Mouse (Mus musculus) hindbrain, postnatal 0 days (tissue): Measurements from ENCODE around the gene Pidd1. TPM values are rescaled to one million over a fixed set of nuclear protein-coding genes. Genes with fewer than 3 reads are reported as not detected.

Source experiments
- ATAC-seq: fragments of 200-750 bp; cut with Nextera tagmentation; 2 replicates; pipeline ENCODE4 v1.8.0; 2017; ENCODE audit warnings: mild to moderate bottlenecking, moderate TSS enrichment, moderate library complexity
- DNase-seq: peaks from one replicate; pipeline ENCODE4 v3.0.0-alpha.2; 2015; ENCODE audit warnings: low spot score
- H3K27ac ChIP-seq: fragments of 300-500 bp; sonication (generic); 2 replicates; pipeline ENCODE4 v1.5.1; 2014; ENCODE audit warnings: mild to moderate bottlenecking
- H3K27me3 ChIP-seq: fragments of 300-500 bp; sonication (generic); 2 replicates; pipeline ENCODE4 v1.6.1; 2014; ENCODE audit warnings: low read length, mixed read lengths; ENCODE audit not compliant: insufficient read depth
- H3K36me3 ChIP-seq: fragments of 300-500 bp; sonication (generic); 2 replicates; pipeline ENCODE4 v1.6.1; 2014; ENCODE audit warnings: low read length, mixed read lengths; ENCODE audit not compliant: insufficient read depth
- H3K4me1 ChIP-seq: fragments of 300-500 bp; sonication (generic); 2 replicates; pipeline ENCODE4 v1.6.1; 2014; ENCODE audit warnings: antibody characterized with exemption, low read length, mixed read lengths; ENCODE audit not compliant: insufficient read depth
- H3K4me2 ChIP-seq: fragments of 300-500 bp; sonication (generic); 2 replicates; pipeline ENCODE4 v1.6.1; 2014; ENCODE audit warnings: low read depth, mild to moderate bottlenecking, low read length, moderate library complexity, mixed read lengths
- H3K4me3 ChIP-seq: fragments of 300-500 bp; sonication (generic); 2 replicates; pipeline ENCODE4 v1.5.1; 2014; ENCODE audit warnings: low read length
- H3K9ac ChIP-seq: fragments of 300-500 bp; sonication (generic); replicated peaks from 2 replicates; pipeline ENCODE4 v1.6.1; 2014; ENCODE audit warnings: mild to moderate bottlenecking, low read length, moderate library complexity, mixed read lengths
- H3K9me3 ChIP-seq: fragments of 300-500 bp; sonication (generic); 2 replicates; pipeline ENCODE4 v1.6.1; 2016; ENCODE audit warnings: low read length, mixed read lengths
- CTCF ChIP-seq: IDR thresholded peaks from 2 replicates; pipeline ENCODE4 v1.5.1; 2016; ENCODE audit warnings: antibody characterized with exemption, control low read depth, low read depth
- WGBS: fragments of 180-500 bp; shearing (Covaris S2); extraction: QIAGEN DNeasy Blood & Tissue Kit; methylation state at CpG from one replicate; pipeline ENCODE4 v1.1.7; 2014; 5-methylcytosine and 5-hydroxymethylcytosine counted together
- polyA plus RNA-seq: library from polyadenylated mRNA; unstranded; fragments of >200 nt; fragmentation: Nextera tagmentation; extraction: Ambion mirVana; gene quantifications from 2 replicates; pipeline ENCODE4 v1.2.1, GENCODE M21; 2015
- total RNA-seq: library from RNA; depleted of rRNA; stranded (reverse); fragments of >200 nt; gene quantifications from 2 replicates; pipeline ENCODE4 v1.2.3, GENCODE M21; 2014

Pidd1 gene
- total and polyA plus RNA-seq, 2 experiments from 2014 or later, result 2.5 to 4.6 TPM

GRCm38 (mm10) chr7:141460001-141460390 is 16.2 kb upstream of the Pidd1 start:
- DNase-seq, result no peak
- no peak for TF ChIP-seq CTCF
- no peak overlapping the region for H3K4me3 ChIP-seq
- no peak overlapping the region for H3K4me2 ChIP-seq
- H3K27me3 ChIP-seq, result peaks cover 22% of the 10 kb centered on the region
- H3K36me3 ChIP-seq, result 0 out of 2 replicates have a peak, but pooled peaks cover 4% of the 10 kb centered on the region
- 0 out of 2 replicates have a peak, but pooled peaks cover 8% of the 10 kb centered on the region for H3K4me1 ChIP-seq
- WGBS, result 78% methylated on average over 5 of the region's 5 CpGs
- no peak overlapping the region for H3K27ac ChIP-seq
- no peak overlapping the region for H3K9ac ChIP-seq
- H3K9me3 ChIP-seq, result no peaks in the 10 kb centered on the region
- no peak for ATAC-seq

DNA sequence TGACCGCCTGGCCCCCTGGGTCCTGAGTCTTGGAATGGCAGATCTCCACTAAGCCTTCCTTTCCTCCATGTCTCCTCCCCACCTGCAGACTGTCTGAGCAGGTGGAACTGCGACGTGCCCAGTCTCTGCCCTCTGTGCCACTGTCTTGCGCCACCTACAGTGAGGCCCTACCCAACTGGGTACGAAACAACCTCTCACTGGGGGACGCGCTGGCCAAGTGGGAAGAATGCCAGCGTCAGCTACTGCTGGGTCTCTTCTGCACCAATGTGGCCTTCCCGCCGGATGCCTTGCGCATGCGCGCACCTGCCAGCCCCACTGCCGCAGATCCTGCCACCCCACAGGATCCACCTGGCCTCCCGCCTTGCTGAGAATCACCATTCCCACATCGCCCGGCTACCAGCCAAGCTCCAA is 15.5 kb upstream of the Pidd1 start:
- Histone ChIP-seq H3K27me3 (peaks cover 21% of the 10 kb centered on the region), H3K9me3 (no peaks in the 10 kb centered on the region), H3K36me3 (0 out of 2 replicates have a peak, but pooled peaks cover 4% of the 10 kb centered on the region), H3K9ac (no peak overlapping the region), H3K4me1 (0 out of 2 replicates have a peak, but pooled peaks cover 8% of the 10 kb centered on the region), H3K4me2 (no peak overlapping the region), H3K4me3 (no peak overlapping the region), H3K27ac (no peak overlapping the region)
- 89% methylated on average over 17 of the region's 17 CpGs for WGBS
- TF ChIP-seq CTCF, result no peak
- DNase-seq (no peak), ATAC-seq (no peak)

DNA sequence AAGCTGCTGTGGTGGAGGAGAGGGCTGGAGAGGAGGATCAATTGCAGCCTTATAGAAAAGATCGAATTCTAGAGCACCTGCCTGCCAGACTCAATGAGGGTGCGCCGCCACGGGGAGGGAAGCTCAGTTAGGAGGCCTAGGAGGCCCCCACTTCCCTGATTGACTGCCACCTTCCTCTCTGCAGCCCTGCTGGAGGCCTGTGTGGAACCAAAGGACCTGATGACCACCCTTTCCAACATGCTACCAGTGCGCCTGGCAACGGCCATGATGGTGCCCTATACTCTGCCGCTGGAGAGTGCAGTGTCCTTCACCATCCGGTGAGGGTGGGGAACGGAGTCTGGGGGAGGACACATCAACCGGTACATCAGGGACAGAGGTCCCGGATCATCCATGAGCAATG is 14.8 kb upstream of the Pidd1 start:
- no peak for ATAC-seq
- WGBS, result 94% methylated on average over 11 of the region's 11 CpGs
- H3K9me3 ChIP-seq, result no peaks in the 10 kb centered on the region
- TF ChIP-seq CTCF, result no peak
- no peak overlapping the region for H3K27ac ChIP-seq
- DNase-seq, result no peak
- H3K36me3 ChIP-seq, result 0 out of 2 replicates have a peak, but pooled peaks cover 4% of the 10 kb centered on the region
- H3K9ac ChIP-seq, result no peak overlapping the region
- H3K27me3 ChIP-seq, result peaks cover 16% of the 10 kb centered on the region
- no peak overlapping the region for H3K4me2 ChIP-seq
- H3K4me3 ChIP-seq, result no peak overlapping the region
- 0 out of 2 replicates have a peak, but pooled peaks cover 8% of the 10 kb centered on the region for H3K4me1 ChIP-seq

- no peak for DNase-seq
These were observed 14.3 kb upstream of the Pidd1 start for GRCm38 (mm10) chr7:141457986-141458660.

DNA sequence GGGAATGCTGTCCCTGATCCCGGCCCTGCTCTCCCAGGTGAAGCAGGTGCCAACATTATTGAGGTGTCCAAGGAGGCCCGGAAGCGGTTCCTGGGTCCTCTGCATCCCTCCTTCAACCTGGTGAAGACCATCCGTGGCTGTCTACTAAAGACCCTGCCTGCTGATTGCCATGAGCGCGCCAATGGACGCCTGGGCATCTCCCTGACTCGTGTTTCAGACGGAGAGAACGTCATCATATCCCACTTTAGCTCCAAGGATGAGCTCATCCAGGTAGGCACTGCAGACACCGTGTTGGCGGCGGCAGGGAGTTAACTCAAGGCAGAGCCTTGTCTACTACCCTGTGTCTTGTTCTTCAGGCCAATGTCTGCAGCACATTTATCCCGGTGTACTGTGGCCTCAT is 13.4 kb upstream of the Pidd1 start:
- H3K4me1 ChIP-seq, result 0 out of 2 replicates have a peak, but pooled peaks cover 8% of the 10 kb centered on the region
- no peak for TF ChIP-seq CTCF
- no peaks in the 10 kb centered on the region for H3K9me3 ChIP-seq
- no peak overlapping the region for H3K4me3 ChIP-seq
- H3K27ac ChIP-seq, result no peak overlapping the region
- peaks cover 10% of the 10 kb centered on the region for H3K27me3 ChIP-seq
- no peak overlapping the region for H3K9ac ChIP-seq
- DNase-seq, result no peak
- ATAC-seq, result no peak
- H3K4me2 ChIP-seq, result no peak overlapping the region
- WGBS, result 93% methylated on average over 14 of the region's 14 CpGs
- peaks cover 5% of the 10 kb centered on the region; the same call in 1 of the 2 replicates for H3K36me3 ChIP-seq

More at GRCm38 (mm10) chr7:141457986-141458660, 14.3 kb upstream of the Pidd1 start:
- no peak overlapping the region for H3K4me2 ChIP-seq
- no peaks in the 10 kb centered on the region for H3K9me3 ChIP-seq
- H3K27ac ChIP-seq, result no peak overlapping the region
- ATAC-seq, result no peak
- H3K9ac ChIP-seq, result no peak overlapping the region
- H3K36me3 ChIP-seq, result 0 out of 2 replicates have a peak, but pooled peaks cover 4% of the 10 kb centered on the region
- H3K4me3 ChIP-seq, result no peak overlapping the region
- TF ChIP-seq CTCF, result peak; percentile 49
- H3K4me1 ChIP-seq, result 0 out of 2 replicates have a peak, but pooled peaks cover 8% of the 10 kb centered on the region
- WGBS, result 82% methylated on average over 15 of the region's 15 CpGs
- H3K27me3 ChIP-seq, result peaks cover 11% of the 10 kb centered on the region

- Histone ChIP-seq H3K9ac (no peak overlapping the region), H3K27me3 (peaks cover 10% of the 10 kb centered on the region), H3K36me3 (peaks cover 10% of the 10 kb centered on the region), H3K4me3 (no peak overlapping the region), H3K9me3 (no peaks in the 10 kb centered on the region), H3K4me2 (no peak overlapping the region), H3K27ac (no peak overlapping the region), H3K4me1 (0 out of 2 replicates have a peak, but pooled peaks cover 8% of the 10 kb centered on the region)
- WGBS, result 90% methylated on average over 6 of the region's 6 CpGs
- DNase-seq, result no peak
- no peak for TF ChIP-seq CTCF
- ATAC-seq, result no peak
These were observed 12.9 kb upstream of the Pidd1 start for GRCm38 (mm10) chr7:141456739-141457138.
